Mouse (Mus musculus) lung, embryonic 16.5 days (tissue): Measurements from ENCODE around the gene Krtap11-1. TPM values are rescaled to one million over a fixed set of nuclear protein-coding genes. Genes with fewer than 3 reads are reported as not detected.

Experiments
- ATAC-seq: fragments of 200-750 bp; cut with Nextera tagmentation; 2 replicates; pipeline ENCODE4 v1.8.0; 2017; ENCODE audit warnings: low read depth, mild to moderate bottlenecking, moderate library complexity
- H3K27ac ChIP-seq: fragments of 300-500 bp; sonication (generic); 2 replicates; pipeline ENCODE4 v1.5.1; 2014; ENCODE audit warnings: mild to moderate bottlenecking, control low read depth, low read length
- H3K27me3 ChIP-seq: fragments of 300-500 bp; sonication (generic); 2 replicates; pipeline ENCODE4 v1.6.1; 2014; ENCODE audit warnings: low read depth, low read length, mixed read lengths; ENCODE audit not compliant: control insufficient read depth, insufficient read depth
- H3K36me3 ChIP-seq: fragments of 300-500 bp; sonication (generic); 2 replicates; pipeline ENCODE4 v1.6.1; 2014; ENCODE audit warnings: low read length; ENCODE audit not compliant: control insufficient read depth, insufficient read depth
- H3K4me1 ChIP-seq: fragments of 300-500 bp; sonication (generic); replicated peaks from 2 replicates; pipeline ENCODE4 v1.6.1; 2014; ENCODE audit warnings: low read length, mixed read lengths; ENCODE audit not compliant: control insufficient read depth, insufficient read depth
- H3K4me2 ChIP-seq: fragments of 300-500 bp; sonication (generic); 2 replicates; pipeline ENCODE4 v1.6.1; 2014; ENCODE audit warnings: low read depth, low read length, control low read depth
- H3K4me3 ChIP-seq: fragments of 300-500 bp; sonication (generic); 2 replicates; pipeline ENCODE4 v1.5.1; 2014; ENCODE audit warnings: mild to moderate bottlenecking, low read length, control low read depth
- H3K9ac ChIP-seq: fragments of 300-500 bp; sonication (generic); 2 replicates; pipeline ENCODE4 v1.6.1; 2014; ENCODE audit warnings: low read length, control low read depth
- H3K9me3 ChIP-seq: fragments of 300-500 bp; sonication (generic); 2 replicates; pipeline ENCODE4 v1.6.1; 2016; ENCODE audit warnings: low read length; ENCODE audit not compliant: control insufficient read depth
- WGBS: fragments of 180-500 bp; shearing (Covaris S2); extraction: QIAGEN DNeasy Blood & Tissue Kit; methylation state at CpG from one replicate; pipeline ENCODE4 v1.1.7; 2014; 5-methylcytosine and 5-hydroxymethylcytosine counted together
- polyA plus RNA-seq: library from polyadenylated mRNA; unstranded; fragments of >200 nt; fragmentation: Nextera tagmentation; extraction: Ambion mirVana; gene quantifications from 2 replicates; pipeline ENCODE4 v1.2.1, GENCODE M21; 2015

Gene Krtap11-1
- polyA plus RNA-seq, 1 experiment from 2014 or later, result not detected

DNA sequence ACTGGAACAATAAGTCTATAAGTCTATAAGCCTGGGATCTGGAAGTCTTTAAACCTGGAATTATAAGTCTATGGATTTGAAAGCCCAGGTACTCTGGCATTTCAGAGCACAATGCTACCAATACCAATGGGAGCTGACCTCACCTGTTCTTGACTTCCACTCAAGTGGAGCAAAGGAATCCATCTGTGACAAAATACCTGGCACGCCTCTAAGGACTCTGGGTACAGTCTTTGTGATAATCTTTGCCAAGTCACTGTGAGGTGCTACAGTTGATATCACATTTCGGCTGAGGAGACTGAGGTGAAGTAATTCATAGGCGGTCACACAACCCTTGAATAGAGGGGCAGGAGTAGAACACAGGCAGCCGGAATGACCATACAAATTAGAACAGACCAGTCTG, 50.0 kb downstream of the Krtap11-1 start:
- ATAC-seq, result no peak
- H3K9me3 ChIP-seq, result no peaks in the 10 kb centered on the region
- no peak overlapping the region for H3K4me3 ChIP-seq
- no peaks in the 10 kb centered on the region for H3K36me3 ChIP-seq
- no peaks in the 10 kb centered on the region for H3K4me1 ChIP-seq
- no peak overlapping the region for H3K27ac ChIP-seq
- H3K4me2 ChIP-seq, result no peak overlapping the region
- H3K27me3 ChIP-seq, result no peaks in the 10 kb centered on the region
- WGBS, result 81% methylated on average over 4 of the region's 4 CpGs
- H3K9ac ChIP-seq, result no peak overlapping the region

DNA sequence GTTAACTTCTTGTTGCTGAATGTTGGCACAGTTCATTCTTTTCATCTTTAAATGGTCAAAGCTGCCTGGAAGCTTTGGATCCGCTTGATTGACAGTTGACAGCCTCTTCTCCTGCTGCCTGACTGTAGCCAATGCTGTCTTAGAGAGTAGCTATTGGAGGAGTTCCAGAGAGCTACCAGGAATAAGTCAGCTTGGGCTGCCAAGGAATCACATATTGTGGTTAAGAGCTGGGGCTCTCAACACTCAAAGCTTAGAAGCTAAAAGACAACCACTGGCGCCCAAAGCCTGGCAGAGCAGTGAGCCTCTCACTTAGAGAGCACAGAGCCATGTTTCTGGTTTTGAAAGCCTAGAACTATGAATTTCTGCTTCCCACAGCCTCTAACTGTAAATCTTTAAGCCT, 50.4 kb downstream of the Krtap11-1 start:
- H3K4me1 ChIP-seq, result no peaks in the 10 kb centered on the region
- H3K36me3 ChIP-seq, result no peaks in the 10 kb centered on the region
- H3K27ac ChIP-seq, result no peak overlapping the region
- H3K4me2 ChIP-seq, result no peak overlapping the region
- no peak overlapping the region for H3K4me3 ChIP-seq
- no peak for ATAC-seq
- WGBS, result 85% methylated on average over 2 of the region's 2 CpGs
- H3K9me3 ChIP-seq, result no peaks in the 10 kb centered on the region
- H3K9ac ChIP-seq, result no peak overlapping the region
- H3K27me3 ChIP-seq, result no peaks in the 10 kb centered on the region

Other genes starting within 250 kb of the Krtap11-1 start
- not detected in 2 replicates for gene Krtap21-1, start 167.3 kb downstream of the Krtap11-1 start, polyA plus RNA-seq
- gene Krtap6-2, start 151.1 kb downstream of the Krtap11-1 start, polyA plus RNA-seq, result not detected in 2 replicates
- not detected in 2 replicates for gene Krtap8-1, start 83.2 kb downstream of the Krtap11-1 start, polyA plus RNA-seq
- not detected in 2 replicates for gene Krtap7-1, start 62.9 kb downstream of the Krtap11-1 start, polyA plus RNA-seq